Mouse (Mus musculus) spleen, postnatal 14 days (tissue): ENCODE measurements around the gene Fyn.

ENCODE experiments used
- DNase-seq, 2 experiments: peaks; one replicate each; pipeline ENCODE4 v3.0.0; 2021 to 2022; ENCODE audit warnings: low spot score in 2 of 2

Fyn gene

GRCm38 (mm10) chr10:39566901-39567300 lies 198.2 kb downstream of the Fyn start:
- DNase-seq: no peak

GRCm38 (mm10) chr10:39568991-39569390 lies 200.3 kb downstream of the Fyn start:
- no peak for DNase-seq

GRCm38 (mm10) chr10:39571011-39571410 lies 202.4 kb downstream of the Fyn start:
- DNase-seq: no peak

GRCm38 (mm10) chr10:39572050-39572671 lies 203.5 kb downstream of the Fyn start:
- DNase-seq: no peak

- no peak for DNase-seq
Observed at GRCm38 (mm10) chr10:39572672-39573051, 204.0 kb downstream of the Fyn start.

- no peak for DNase-seq
Observed at GRCm38 (mm10) chr10:39576466-39576865, 207.8 kb downstream of the Fyn start.

- no peak for DNase-seq
Observed at GRCm38 (mm10) chr10:39580477-39580876, 211.8 kb downstream of the Fyn start.

- DNase-seq: no peak
Observed at GRCm38 (mm10) chr10:39582385-39582784, 213.7 kb downstream of the Fyn start.

GRCm38 (mm10) chr10:39583718-39584117 lies 215.1 kb downstream of the Fyn start:
- no peak for DNase-seq

GRCm38 (mm10) chr10:39587290-39587925 lies 218.8 kb downstream of the Fyn start:
- DNase-seq: no peak

- no peak for DNase-seq
Observed at GRCm38 (mm10) chr10:39587973-39588746, 219.5 kb downstream of the Fyn start.

- no peak for DNase-seq
Observed at GRCm38 (mm10) chr10:39589765-39590546, 221.3 kb downstream of the Fyn start.

- no peak for DNase-seq
Observed at GRCm38 (mm10) chr10:39590629-39591028, 222.0 kb downstream of the Fyn start.

- DNase-seq: no peak
Observed at GRCm38 (mm10) chr10:39592501-39592900, 223.8 kb downstream of the Fyn start.

- no peak for DNase-seq
Observed at GRCm38 (mm10) chr10:39594716-39595115, 226.1 kb downstream of the Fyn start.

GRCm38 (mm10) chr10:39595862-39596261 lies 227.2 kb downstream of the Fyn start:
- DNase-seq: no peak

GRCm38 (mm10) chr10:39597116-39597791 lies 228.6 kb downstream of the Fyn start:
- DNase-seq: no peak

GRCm38 (mm10) chr10:39597792-39598183 lies 229.1 kb downstream of the Fyn start:
- no peak for DNase-seq

- DNase-seq: no peak
Observed at GRCm38 (mm10) chr10:39599601-39600000, 230.9 kb downstream of the Fyn start.

- no peak for DNase-seq
Observed at GRCm38 (mm10) chr10:39600115-39600514, 231.5 kb downstream of the Fyn start.

GRCm38 (mm10) chr10:39601068-39601467 lies 232.4 kb downstream of the Fyn start:
- DNase-seq: no peak

- no peak for DNase-seq
Observed at GRCm38 (mm10) chr10:39606434-39606833, 237.8 kb downstream of the Fyn start.
